Mouse (Mus musculus) stomach, postnatal 0 days (tissue): ENCODE measurements at regions not wholly inside any gene's neighbourhood (a gene's known extent, or its start where the extent isn't known, plus 50 kb on each side); places are given as distances from the start of the nearest gene placed in this dataset.

Experiments
- CTCF ChIP-seq: IDR thresholded peaks from 2 replicates; pipeline ENCODE4 v1.5.1; 2016; ENCODE audit warnings: antibody characterized with exemption, low read depth, mild to moderate bottlenecking, moderate library complexity
- EP300 ChIP-seq: optimal IDR thresholded peaks from 2 replicates; pipeline ENCODE3; 2016; ENCODE audit warnings: antibody characterized with exemption

DNA sequence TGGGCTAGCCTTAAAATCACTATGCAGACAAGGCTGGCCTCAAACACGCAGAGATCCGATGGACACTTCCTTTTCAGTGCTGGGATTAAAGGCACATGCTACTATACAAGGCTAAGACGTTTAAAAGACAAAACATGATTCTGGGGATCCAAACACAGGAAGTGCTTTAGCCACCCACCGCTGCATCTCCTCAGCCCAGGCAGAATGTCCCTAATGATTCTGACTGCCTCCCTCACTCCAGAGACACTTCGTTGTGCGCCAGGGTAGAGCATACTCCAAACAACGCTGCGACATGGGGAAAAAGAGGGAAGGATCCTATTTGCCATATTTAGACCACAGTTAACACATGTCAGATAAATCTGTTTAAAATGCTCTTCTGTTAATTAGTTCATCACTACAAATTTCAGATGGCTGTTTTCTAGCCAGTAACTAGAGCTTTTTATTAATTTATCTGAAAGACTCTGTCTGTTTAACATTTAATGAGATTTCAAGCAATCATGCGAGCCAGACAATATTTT lies 443.5 kb downstream of the Kif2b start:
- TF ChIP-seq CTCF (no peak), EP300 (no peak)
